Mouse (Mus musculus) ES-Bruce4 (cell line): Measurements from ENCODE around the gene R3hdm4.

Experiments used
- CTCF ChIP-seq: IDR thresholded peaks from one replicate; pipeline ENCODE4 v1.8.1; 2011; ENCODE audit warnings: low read depth, low read length
- POLR2A ChIP-seq: IDR thresholded peaks from one replicate; pipeline ENCODE4 v1.8.1; 2011; ENCODE audit warnings: low read length; ENCODE audit not compliant: insufficient read depth

DNA sequence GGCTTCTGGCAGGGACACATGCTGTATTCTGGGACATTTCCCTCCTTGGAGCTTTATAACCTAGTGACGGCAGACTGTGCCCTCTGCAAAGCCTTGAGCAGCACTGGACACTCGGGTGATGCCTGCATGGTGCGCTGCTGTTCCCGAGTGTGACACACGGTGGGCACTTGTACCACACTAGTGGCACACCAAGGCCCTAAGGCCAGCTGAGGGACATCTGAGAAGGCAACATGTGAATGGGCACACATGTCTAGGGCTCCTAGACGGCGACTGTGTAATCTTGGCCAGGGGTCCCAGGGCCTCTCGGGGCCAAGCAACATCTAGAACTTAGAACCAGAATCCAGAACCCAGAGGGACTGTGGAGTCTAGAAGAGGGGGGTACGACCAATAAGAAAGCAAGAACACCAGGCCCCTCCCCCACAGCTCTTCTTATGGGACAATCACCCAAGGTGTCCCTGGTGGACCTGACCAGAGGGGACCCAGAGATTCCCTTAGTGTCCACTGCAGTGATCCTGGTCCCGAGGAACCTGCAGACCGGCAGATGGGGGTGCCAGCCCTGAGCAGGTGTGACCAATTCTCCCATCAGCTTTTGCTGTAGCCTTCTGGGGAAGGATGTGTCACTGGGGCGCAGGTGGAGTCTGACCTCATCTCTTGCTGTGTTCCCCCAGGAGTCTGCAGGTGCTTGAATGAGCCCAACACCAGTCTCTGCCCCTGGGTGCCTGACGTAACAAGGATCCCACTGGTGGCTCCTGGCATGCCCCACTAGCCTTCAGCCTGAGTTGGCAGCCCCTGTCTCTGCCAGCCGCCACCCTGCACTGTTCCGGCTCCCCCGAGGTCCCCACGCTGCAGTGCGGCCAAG lies 9.2 kb upstream of the R3hdm4 start:
- TF ChIP-seq CTCF (no peak), POLR2A (no peak)
